Mouse (Mus musculus): Measurements from ENCODE around the gene Cmah. TPM values are rescaled to one million over a fixed set of nuclear protein-coding genes. Genes with fewer than 3 reads are reported as not detected.

The Cmah gene
- polyA plus RNA-seq, 1 experiment from 2014 or later, result 32.8 TPM

GRCm38 (mm10) chr13:24511932-24512520 lies 184.8 kb downstream of the Cmah start:
- no peak for DNase-seq (ENCODE audit: low spot score)

- no peak for DNase-seq (ENCODE audit: low spot score)
Observed at GRCm38 (mm10) chr13:24513717-24514116, 186.5 kb downstream of the Cmah start.

- DNase-seq (ENCODE audit: low spot score), result peak; percentile 20
Observed at GRCm38 (mm10) chr13:24515101-24515675, 188.0 kb downstream of the Cmah start.

- DNase-seq (ENCODE audit: low spot score), result no peak
Observed at GRCm38 (mm10) chr13:24517757-24518156, 190.6 kb downstream of the Cmah start.

GRCm38 (mm10) chr13:24518887-24519286 lies 191.7 kb downstream of the Cmah start:
- DNase-seq (ENCODE audit: low spot score), result peak; percentile 67

DNA sequence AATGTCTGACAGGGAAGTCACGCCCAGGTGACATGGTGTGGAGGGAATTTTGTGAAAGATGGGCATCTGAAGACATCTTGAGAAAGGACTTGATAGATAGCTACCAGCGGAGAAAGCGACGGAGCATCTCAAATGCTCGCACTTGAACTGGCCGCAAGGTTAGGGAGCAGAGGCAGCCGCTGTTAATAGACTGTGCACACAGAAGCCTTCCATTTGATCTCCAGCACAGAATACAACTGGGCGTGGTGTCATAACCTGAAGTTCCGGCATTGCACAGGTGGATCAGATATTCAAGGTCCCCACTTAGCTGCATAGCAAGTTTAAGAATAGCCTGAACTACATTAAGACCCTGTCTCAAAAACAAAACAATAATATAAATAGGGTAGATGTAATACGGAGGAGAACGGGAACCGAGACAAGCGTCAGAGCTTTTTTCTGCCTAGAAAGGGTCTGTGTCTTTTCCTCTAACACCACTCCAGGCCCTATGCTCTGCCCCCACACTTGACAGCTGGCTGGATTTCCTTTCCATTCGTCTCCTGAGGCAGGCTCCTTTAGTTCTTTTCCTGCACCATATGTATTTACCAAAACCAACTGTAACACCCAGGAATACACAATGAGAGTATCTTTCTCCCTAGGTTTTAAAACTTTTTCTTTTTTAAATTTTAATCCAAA lies 192.9 kb downstream of the Cmah start:
- DNase-seq (ENCODE audit: low spot score), result no peak

- no peak for DNase-seq (ENCODE audit: low spot score)
Observed at GRCm38 (mm10) chr13:24520796-24521195, 193.6 kb downstream of the Cmah start.

GRCm38 (mm10) chr13:24521446-24522342 lies 194.5 kb downstream of the Cmah start:
- DNase-seq (ENCODE audit: low spot score), result no peak

DNA sequence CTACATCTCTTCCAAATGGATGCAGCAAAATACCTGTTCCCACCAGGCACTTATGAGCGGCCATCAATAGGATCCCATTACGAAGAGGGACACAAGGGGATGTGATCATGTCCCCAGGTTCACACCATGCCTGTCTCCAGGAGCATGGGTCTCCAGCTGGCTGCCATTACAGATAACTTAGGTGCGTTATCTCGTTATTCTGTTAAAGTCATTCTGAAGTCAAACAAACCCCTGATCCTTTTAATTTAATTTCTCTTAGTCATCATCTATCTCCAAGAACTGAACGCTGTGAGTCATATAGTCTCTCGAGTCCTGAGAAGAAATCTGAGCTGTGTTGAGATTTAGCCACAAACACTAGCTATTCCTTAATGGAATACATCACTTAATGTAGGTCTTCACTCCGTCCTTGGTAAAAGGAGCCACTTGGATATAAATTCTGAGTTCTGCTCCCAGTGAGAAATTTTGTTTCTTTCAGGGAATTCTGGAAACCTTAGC lies 195.2 kb downstream of the Cmah start:
- no peak for DNase-seq (ENCODE audit: low spot score)

DNA sequence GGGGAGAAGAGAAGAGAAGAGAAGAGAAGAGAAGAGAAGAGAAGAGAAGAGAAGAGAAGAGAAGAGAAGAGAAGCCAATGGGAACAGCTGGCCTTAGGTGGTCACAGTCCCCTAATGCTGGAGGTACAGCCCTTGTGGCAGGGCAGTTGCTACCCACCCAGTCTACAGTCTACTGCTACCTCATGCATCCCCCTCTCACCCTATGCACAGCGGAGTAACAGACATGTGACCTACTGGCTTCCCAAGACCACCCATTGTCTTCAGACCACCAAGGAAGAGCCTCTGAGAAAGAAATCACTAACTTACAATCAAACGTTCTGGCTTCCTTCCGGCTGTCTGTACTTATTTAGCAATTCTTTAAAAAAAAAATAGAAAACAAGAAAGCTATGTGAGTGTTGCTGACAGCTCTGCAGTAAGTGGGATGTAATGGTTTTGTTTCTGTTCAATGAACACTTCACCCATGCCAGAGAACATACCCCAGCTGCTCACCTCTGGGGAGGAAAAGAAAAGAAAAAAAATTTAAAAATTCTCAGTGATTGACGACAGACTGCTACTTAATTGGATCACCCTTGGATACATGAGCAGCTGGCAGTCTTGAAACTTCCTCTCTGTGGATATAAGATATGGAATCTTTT lies 196.5 kb downstream of the Cmah start:
- DNase-seq (ENCODE audit: low spot score), result no peak

- DNase-seq (ENCODE audit: low spot score), result no peak
Observed at GRCm38 (mm10) chr13:24524468-24524867, 197.3 kb downstream of the Cmah start.

DNA sequence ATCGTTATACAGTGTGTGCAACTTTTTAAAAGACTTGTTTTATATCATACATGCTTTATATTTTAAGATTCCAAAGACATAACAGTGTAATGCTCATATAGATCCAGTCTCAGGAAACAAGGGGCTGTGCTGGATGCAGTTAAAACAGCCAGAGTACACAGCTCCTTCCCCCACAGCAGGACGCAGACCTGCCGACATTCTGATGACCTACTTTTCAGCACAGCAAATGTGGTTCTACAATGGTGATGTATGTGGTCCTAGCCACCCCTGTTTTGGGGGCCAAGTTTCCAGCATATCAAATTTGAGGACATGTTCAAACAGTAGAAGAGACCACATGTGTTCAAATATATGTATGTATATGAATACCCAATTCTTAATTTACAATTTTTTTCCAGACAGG lies 198.3 kb downstream of the Cmah start:
- DNase-seq (ENCODE audit: low spot score), result peak; percentile 33

- no peak for DNase-seq (ENCODE audit: low spot score)
Observed at GRCm38 (mm10) chr13:24526916-24527315, 199.7 kb downstream of the Cmah start.

Other genes starting within 250 kb of the Cmah start
- 7.7 and 8.3 TPM in 2 replicates for gene Carmil1, start 46.6 kb upstream of the Cmah start, polyA plus RNA-seq (2015; fragmentation: Nextera tagmentation; extraction: Ambion mirVana)